Mouse (Mus musculus) neural tube, embryonic 14.5 days (tissue): ENCODE results near the gene Prodh2. TPM values are rescaled to one million over a fixed set of nuclear protein-coding genes. Genes with fewer than 3 reads are reported as not detected.

Source experiments
- ATAC-seq: fragments of 200-750 bp; cut with Nextera tagmentation; 2 replicates; pipeline ENCODE4 v1.8.0; 2017; ENCODE audit warnings: low read depth, mild to moderate bottlenecking, moderate TSS enrichment, moderate library complexity
- H3K27ac ChIP-seq: fragments of 300-500 bp; sonication (generic); 2 replicates; pipeline ENCODE4 v1.5.1; 2014; ENCODE audit warnings: low read depth, mild to moderate bottlenecking, control low read depth, low read length, moderate library complexity, mixed read lengths
- H3K27me3 ChIP-seq: fragments of 300-500 bp; sonication (generic); 2 replicates; pipeline ENCODE4 v1.6.1; 2014; ENCODE audit warnings: low read length; ENCODE audit not compliant: control insufficient read depth, insufficient read depth
- H3K36me3 ChIP-seq: fragments of 300-500 bp; sonication (generic); 2 replicates; pipeline ENCODE4 v1.6.1; 2014; ENCODE audit warnings: low read length, mixed read lengths; ENCODE audit not compliant: control insufficient read depth, insufficient read depth
- H3K4me1 ChIP-seq: fragments of 300-500 bp; sonication (generic); 2 replicates; pipeline ENCODE4 v1.6.1; 2014; ENCODE audit warnings: low read length; ENCODE audit not compliant: control insufficient read depth, insufficient read depth
- H3K4me2 ChIP-seq: fragments of 300-500 bp; sonication (generic); 2 replicates; pipeline ENCODE4 v1.6.1; 2014; ENCODE audit warnings: mild to moderate bottlenecking, low read depth, low read length, control low read depth
- H3K4me3 ChIP-seq: fragments of 300-500 bp; sonication (generic); 2 replicates; pipeline ENCODE4 v1.5.1; 2014; ENCODE audit warnings: low read depth, low read length, control low read depth, mixed read lengths
- H3K9ac ChIP-seq: fragments of 300-500 bp; sonication (generic); replicated peaks from 2 replicates; pipeline ENCODE4 v1.6.1; 2014; ENCODE audit warnings: low read depth, mild to moderate bottlenecking, control low read depth, low read length, mixed read lengths
- H3K9me3 ChIP-seq: fragments of 300-500 bp; sonication (generic); 2 replicates; pipeline ENCODE4 v1.6.1; 2016; ENCODE audit warnings: low read length; ENCODE audit not compliant: control insufficient read depth
- WGBS: fragments of 180-500 bp; shearing (Covaris S2); extraction: QIAGEN DNeasy Blood & Tissue Kit; methylation state at CpG from one replicate; pipeline ENCODE4 v1.1.7; 2014; 5-methylcytosine and 5-hydroxymethylcytosine counted together
- polyA plus RNA-seq: library from polyadenylated mRNA; unstranded; fragments of >200 nt; fragmentation: Nextera tagmentation; extraction: Ambion mirVana; gene quantifications from 2 replicates; pipeline ENCODE4 v1.2.1, GENCODE M21; 2014

Gene Prodh2
- polyA plus RNA-seq, 1 experiment from 2014 or later, result not detected

- H3K9ac ChIP-seq, result peak overlapping the region; percentile 16; the same call in 1 of the 2 replicates
- no peak overlapping the region for H3K27ac ChIP-seq
- H3K4me1 ChIP-seq, result peaks cover 34% of the 10 kb centered on the region
- WGBS, result 88% methylated on average over 9 of the region's 9 CpGs
- H3K9me3 ChIP-seq, result no peaks in the 10 kb centered on the region
- no peak for ATAC-seq
- H3K36me3 ChIP-seq, result peaks cover 61% of the 10 kb centered on the region
- no peaks in the 10 kb centered on the region for H3K27me3 ChIP-seq
- no peak overlapping the region for H3K4me3 ChIP-seq
- H3K4me2 ChIP-seq, result peak overlapping the region; percentile 16; the same call in 1 of the 2 replicates
Observed at GRCm38 (mm10) chr7:30531291-30531815, 37.9 kb downstream of the Prodh2 start.

GRCm38 (mm10) chr7:30532931-30533330 lies 39.5 kb downstream of the Prodh2 start:
- Histone ChIP-seq H3K4me1 (peaks cover 34% of the 10 kb centered on the region), H3K27ac (no peak overlapping the region), H3K36me3 (peaks cover 46% of the 10 kb centered on the region), H3K9me3 (no peaks in the 10 kb centered on the region), H3K9ac (peak overlapping the region; percentile 2; the same call in 1 of the 2 replicates), H3K4me3 (peak overlapping the region; percentile 92), H3K27me3 (no peaks in the 10 kb centered on the region), H3K4me2 (peak overlapping the region; percentile 86)
- no peak for ATAC-seq
- WGBS, result 9% methylated on average over 8 of the region's 8 CpGs

- H3K27me3 ChIP-seq, result no peaks in the 10 kb centered on the region
- peaks cover 34% of the 10 kb centered on the region for H3K4me1 ChIP-seq
- no peaks in the 10 kb centered on the region for H3K9me3 ChIP-seq
- ATAC-seq, result peak; percentile 55
- WGBS, result 3% methylated on average over 23 of the region's 26 CpGs
- H3K27ac ChIP-seq, result peak overlapping the region; percentile 90
- H3K36me3 ChIP-seq, result peaks cover 35% of the 10 kb centered on the region
- H3K4me2 ChIP-seq, result peak overlapping the region; percentile 86
- H3K4me3 ChIP-seq, result peak overlapping the region; percentile 92
- peak overlapping the region; percentile 95 for H3K9ac ChIP-seq
Observed at GRCm38 (mm10) chr7:30533941-30534632, 40.7 kb downstream of the Prodh2 start.

GRCm38 (mm10) chr7:30534633-30535577 lies 41.5 kb downstream of the Prodh2 start, which contains the start of gene Arhgap33:
TSS of gene Arhgap33 (minus strand) at chr7:30535060.
- H3K4me2 ChIP-seq, result peak within 1 kb of the TSS; percentile 86
- ATAC-seq, result peak; percentile 91
- H3K9me3 ChIP-seq, result no peaks in the 10 kb centered on the region
- peaks cover 26% of the 10 kb centered on the region for H3K36me3 ChIP-seq
- 1% methylated on average over 65 of the region's 84 CpGs for WGBS
- no peaks in the 10 kb centered on the region for H3K27me3 ChIP-seq
- peaks cover 34% of the 10 kb centered on the region for H3K4me1 ChIP-seq
- H3K27ac ChIP-seq, result peak within 1 kb of the TSS; percentile 90
- peak within 1 kb of the TSS; percentile 95 for H3K9ac ChIP-seq
- H3K4me3 ChIP-seq, result peak within 1 kb of the TSS; percentile 92

GRCm38 (mm10) chr7:30540572-30540971 lies 47.1 kb downstream of the Prodh2 start:
- Histone ChIP-seq H3K27me3 (no peaks in the 10 kb centered on the region), H3K36me3 (peaks cover 12% of the 10 kb centered on the region; the same call in 1 of the 2 replicates), H3K27ac (no peak overlapping the region), H3K4me2 (no peak overlapping the region), H3K9ac (no peak overlapping the region), H3K9me3 (no peaks in the 10 kb centered on the region), H3K4me1 (peaks cover 4% of the 10 kb centered on the region), H3K4me3 (no peak overlapping the region)
- no peak for ATAC-seq
- 87% methylated on average over 7 of the region's 7 CpGs for WGBS

GRCm38 (mm10) chr7:30544327-30544726 lies 50.9 kb downstream of the Prodh2 start:
- Histone ChIP-seq H3K36me3 (peaks cover 17% of the 10 kb centered on the region), H3K9me3 (no peaks in the 10 kb centered on the region), H3K27ac (no peak overlapping the region), H3K4me1 (no peaks in the 10 kb centered on the region), H3K4me2 (no peak overlapping the region), H3K27me3 (no peaks in the 10 kb centered on the region), H3K4me3 (no peak overlapping the region), H3K9ac (no peak overlapping the region)
- no peak for ATAC-seq
- 92% methylated on average over 2 of the region's 2 CpGs for WGBS

GRCm38 (mm10) chr7:30549880-30550279 lies 56.5 kb downstream of the Prodh2 start:
- Histone ChIP-seq H3K27me3 (no peaks in the 10 kb centered on the region), H3K4me2 (no peak overlapping the region), H3K9me3 (no peaks in the 10 kb centered on the region), H3K9ac (no peak overlapping the region), H3K36me3 (peaks cover 13% of the 10 kb centered on the region; the same call in 1 of the 2 replicates), H3K4me3 (no peak overlapping the region), H3K4me1 (peaks cover 13% of the 10 kb centered on the region), H3K27ac (no peak overlapping the region)
- 88% methylated on average over 2 of the region's 2 CpGs for WGBS
- no peak for ATAC-seq

- no peak for ATAC-seq
- H3K27me3 ChIP-seq, result no peaks in the 10 kb centered on the region
- no peak overlapping the region for H3K27ac ChIP-seq
- no peaks in the 10 kb centered on the region for H3K9me3 ChIP-seq
- 100% methylated on average over 1 of the region's 1 CpGs for WGBS
- H3K4me1 ChIP-seq, result peaks cover 13% of the 10 kb centered on the region
- H3K4me2 ChIP-seq, result no peak overlapping the region
- no peak overlapping the region for H3K4me3 ChIP-seq
- peaks cover 20% of the 10 kb centered on the region; the same call in 1 of the 2 replicates for H3K36me3 ChIP-seq
- H3K9ac ChIP-seq, result no peak overlapping the region
Observed at GRCm38 (mm10) chr7:30550603-30551002, 57.2 kb downstream of the Prodh2 start.
